Mouse (Mus musculus) small intestine, adult 2 months (tissue): ENCODE results near the gene Alox5.

ENCODE experiments used
- CTCF ChIP-seq: fragments of 200-500 bp; IDR thresholded peaks from 2 replicates; pipeline ENCODE4 v1.5.1; 2012; ENCODE audit warnings: low read depth, mild to moderate bottlenecking, control low read depth, inconsistent platforms, low read length, moderate library complexity, mixed read lengths; ENCODE audit not compliant: insufficient replicate concordance, insufficient read length; ENCODE audit errors: extremely low read depth
- POLR2A ChIP-seq: fragments of 200-500 bp; IDR thresholded peaks from 2 replicates; pipeline ENCODE4 v1.6.1; 2012; ENCODE audit warnings: low read depth, mild to moderate bottlenecking, control low read depth, inconsistent platforms, low read length, moderate library complexity

- TF ChIP-seq POLR2A (no peak), CTCF (no peak)
Measured at GRCm38 (mm10) chr6:116411716-116412115, 49.3 kb downstream of the Alox5 start.
